Mouse (Mus musculus) fibroblast of lung, adult 2 months (primary cell): ENCODE measurements at regions not wholly inside any gene's neighbourhood (a gene's known extent, or its start where the extent isn't known, plus 50 kb on each side); places are given as distances from the start of the nearest gene placed in this dataset.

Experiments
- DNase-seq: peaks from one replicate; pipeline ENCODE4 v3.0.0-alpha.2; 2011; ENCODE audit warnings: low read depth

DNA sequence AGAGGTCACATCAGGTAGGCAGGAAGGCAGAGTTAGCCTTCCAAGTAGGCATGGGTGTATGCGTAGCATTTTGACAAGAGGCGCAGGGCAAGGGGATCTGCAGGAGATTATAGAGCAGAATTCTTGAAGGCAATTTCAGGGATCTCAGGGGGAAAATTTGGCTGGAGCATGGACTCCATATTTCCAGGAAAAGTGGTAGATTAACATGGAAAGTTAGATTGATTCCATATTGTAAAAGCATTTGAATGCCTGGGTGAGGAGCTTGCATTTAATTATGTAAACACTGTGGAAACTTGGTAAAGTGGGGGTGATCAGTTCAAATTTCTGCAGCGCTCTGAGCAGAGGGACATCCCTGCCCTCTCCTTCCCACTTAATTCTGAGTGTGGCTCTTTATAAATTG, 146.7 kb downstream of the Pax3 start:
- no peak for DNase-seq

DNA sequence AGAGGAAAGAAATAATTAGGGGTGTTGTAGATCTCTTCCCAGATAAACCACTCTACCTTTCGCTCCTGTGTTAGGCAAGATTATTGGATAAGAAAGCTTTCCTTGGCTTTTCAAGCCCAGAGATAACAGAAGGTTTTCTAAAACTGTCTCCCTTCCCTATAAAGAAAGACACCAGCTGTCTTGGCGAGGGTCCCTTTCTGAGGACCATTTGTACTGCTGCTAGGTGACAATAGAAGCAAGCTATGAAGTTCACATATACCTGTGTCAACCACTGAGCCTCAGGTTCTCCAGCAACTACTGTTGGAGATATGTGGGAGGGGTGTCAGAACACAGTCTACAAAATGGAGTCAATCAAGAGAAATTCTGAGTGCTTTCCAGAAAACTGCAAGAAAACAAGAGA, 164.6 kb downstream of the Pax3 start:
- no peak for DNase-seq

DNA sequence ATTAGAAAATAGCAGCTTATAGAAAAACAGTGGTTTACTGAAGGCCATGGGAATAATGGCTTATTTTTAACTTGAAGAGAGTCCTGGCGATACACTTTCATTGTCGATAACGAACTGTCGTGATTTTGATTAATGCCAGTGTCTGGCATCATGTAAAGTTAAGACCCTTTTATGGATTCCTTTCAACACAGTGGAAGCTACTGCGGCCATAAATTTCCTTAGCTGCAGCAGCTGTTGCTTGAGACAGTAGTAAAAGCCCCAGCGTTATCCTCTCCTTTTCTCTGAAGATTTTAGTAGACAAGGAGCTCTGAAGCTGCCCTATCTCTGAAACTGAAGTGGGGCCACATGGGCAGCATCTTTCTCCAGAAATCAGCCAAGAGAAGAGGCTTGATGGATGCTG, 175.2 kb downstream of the Pax3 start:
- DNase-seq, result no peak

DNA sequence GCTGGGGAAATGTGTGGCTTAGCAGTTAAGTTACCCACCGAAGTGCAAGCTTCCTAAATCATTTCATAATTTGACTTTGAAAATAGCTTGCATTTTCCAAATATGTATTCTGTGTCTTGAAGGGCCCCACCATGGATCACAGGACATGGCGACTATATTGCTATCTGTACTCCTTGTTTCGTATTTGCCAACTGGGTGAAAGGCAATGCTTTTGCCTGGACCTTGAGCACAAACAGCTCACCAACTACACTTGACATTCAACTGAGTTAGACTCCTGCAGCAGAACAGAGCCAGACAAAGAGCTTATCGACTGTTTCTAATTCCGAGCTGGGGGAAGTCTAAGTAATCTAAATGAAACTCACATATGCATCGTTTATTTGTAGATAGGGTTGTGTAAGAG, 175.9 kb downstream of the Pax3 start:
- DNase-seq, result no peak

DNA sequence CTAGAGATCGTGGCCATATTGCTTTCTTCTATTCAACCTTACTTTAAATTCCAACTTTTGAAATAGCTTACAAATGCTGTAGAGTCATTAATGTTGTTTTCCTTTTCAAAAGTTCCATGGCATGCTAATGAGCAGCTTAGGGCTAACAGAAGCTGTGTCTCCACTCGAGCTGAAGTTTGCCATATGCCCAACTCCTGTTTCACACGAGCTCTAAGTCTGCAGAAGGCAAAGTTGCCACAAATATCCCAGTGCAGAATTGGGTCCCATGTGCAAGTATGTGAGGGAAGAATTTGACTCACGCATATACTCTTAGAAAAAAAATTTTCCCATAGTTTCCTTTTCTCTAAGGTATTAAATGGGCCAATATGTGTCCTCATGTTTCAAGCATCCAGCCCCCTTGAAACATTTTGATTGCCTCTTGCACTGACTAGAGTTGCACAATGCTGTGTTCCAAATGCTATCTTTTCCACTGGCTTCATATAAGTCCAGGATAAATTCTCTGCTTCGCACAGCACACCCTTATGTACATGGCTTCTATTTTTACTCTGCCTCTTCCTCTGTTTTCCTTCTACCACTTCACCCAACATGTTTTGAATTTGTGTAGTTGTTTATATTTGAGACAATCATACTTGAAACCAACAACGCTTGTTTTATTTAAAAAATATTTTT, 178.9 kb downstream of the Pax3 start:
- DNase-seq, result no peak

DNA sequence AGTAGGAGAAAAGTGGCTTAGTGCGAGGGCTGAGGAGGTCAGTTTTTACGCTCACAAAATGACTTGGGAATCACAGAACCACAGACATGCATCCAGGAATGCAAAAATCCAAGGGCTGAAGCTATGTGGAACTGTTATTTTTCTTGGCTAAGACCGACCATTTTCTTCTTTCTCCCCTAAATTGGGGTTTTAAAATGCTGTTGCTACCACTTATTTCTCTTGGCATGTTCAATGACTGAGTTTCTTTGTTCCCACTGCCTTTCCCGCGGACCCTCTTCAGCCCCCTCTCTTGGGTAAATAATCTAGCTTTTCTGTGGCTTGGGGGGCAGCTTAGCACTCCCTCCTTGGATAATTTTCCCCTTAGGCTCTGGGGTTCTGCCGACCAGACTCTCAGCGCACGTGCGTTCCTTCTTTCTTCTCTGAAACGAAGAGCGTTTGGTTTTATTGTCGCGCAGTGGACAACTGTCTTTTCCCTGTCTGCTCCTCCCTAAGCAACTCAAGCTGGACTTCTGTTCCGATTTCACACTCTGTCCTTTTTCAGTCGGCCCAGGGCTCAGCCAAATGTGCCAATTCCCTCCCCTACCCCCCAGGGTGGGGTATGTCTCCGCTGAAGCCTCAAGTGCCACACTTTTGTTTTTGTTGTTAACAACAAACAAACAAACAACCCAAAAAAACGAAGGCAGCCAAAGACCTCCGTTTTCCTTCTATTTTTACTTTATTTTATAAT, 180.2 kb downstream of the Pax3 start:
- peak; percentile 69 for DNase-seq

DNA sequence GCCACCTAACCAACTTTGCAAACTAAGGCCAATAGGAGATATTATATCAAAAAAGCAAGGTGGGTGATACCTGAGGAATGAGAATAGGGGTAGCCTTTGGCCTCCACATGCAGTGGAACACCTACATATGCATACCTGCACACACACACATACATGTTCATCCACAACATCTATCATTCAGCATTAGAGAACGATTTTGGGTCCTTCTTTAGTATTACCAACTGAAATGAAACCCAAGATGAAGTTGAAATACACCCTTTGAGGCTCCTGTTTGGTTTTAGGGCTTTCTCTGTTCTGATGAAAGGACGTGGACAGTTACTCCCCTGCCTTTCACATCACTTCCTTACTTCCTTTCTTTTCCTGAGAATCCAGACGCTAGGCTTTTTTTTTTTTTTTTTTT, 180.9 kb downstream of the Pax3 start:
- DNase-seq, result no peak

DNA sequence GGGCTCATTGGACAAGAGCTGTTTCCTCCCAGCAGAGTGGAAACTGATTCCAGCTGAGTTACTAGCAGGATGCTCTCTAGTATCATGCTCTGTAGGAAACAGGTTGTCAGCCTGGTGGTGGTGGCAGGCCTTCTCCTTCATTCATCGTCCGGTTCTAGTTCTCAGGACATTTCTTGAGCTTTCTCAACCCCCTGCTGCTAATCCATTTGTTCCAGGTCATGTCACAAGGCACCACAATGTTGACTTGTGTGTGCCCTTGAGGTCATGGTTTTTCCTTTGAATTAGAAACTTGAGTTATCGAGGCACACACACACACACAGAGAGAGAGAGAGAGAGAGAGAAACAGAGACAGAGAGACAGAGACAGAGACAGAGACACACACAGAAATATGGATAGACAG, 183.5 kb downstream of the Pax3 start:
- no peak for DNase-seq

DNA sequence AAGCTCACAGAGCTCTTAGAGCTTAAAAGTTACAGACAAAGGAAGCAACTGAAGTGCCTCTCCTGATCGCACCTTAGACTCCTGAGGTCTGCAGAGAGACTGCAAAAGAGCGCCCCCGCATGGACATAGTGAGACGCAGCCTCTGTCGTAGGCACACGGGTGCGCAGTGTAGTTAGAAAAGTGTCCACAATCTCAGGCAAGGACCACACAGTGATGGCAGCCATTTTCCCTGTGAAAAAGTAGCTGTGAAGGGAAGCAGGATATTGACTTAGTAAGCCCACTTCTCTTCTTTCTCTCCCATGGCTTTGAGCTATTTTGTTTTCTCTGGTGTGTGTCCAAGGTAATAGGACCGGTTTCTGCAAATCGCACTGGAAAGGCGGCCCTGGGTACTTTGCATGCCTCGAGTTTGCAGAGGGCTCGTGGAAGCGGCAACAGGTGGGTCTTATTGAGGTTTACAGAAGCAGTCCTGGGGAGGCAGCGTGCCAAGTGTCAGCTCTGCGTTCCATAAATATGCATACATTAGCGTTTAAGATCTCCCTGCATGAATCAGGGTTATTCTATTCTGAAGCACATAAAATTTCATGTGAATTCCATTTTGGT, 188.0 kb downstream of the Pax3 start:
- no peak for DNase-seq

DNA sequence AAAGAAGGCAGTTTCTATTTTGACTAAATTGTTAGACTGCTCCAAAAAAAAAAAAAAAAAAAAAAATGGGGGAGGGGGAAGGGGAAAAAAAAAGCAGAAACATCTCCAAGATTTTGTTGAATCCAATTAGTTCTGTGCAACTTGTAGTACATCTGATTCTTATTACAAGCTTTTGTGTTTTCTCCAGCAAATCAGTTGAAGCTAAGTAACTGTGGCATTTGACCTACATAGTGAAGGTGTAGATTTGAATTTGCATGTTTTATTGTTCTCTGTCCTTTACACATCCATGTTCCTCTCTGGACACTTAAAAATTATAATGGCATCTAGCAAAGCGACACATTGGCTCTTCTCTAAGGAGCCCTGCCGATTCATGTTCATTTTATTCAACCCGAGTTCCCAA, 192.6 kb downstream of the Pax3 start:
- no peak for DNase-seq

DNA sequence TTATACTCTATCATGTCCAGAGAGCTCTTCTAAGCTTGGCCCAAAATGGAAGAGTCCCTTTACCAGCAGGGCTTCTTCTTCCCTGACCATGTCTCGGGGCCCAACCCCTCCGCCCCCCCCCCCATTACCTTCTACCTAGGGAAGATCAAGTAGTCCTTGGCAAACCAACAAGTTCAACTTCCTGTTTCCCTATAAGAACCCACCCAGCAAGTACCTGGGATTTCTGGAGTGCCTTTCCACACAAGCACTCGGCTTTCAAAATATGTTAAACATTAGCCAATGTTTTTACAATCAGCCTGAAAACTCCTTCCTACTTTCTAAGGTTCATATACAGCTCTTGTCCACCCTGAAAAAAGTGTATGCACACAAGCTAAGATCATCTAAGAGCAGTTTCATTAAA, 198.2 kb downstream of the Pax3 start:
- DNase-seq, result no peak

DNA sequence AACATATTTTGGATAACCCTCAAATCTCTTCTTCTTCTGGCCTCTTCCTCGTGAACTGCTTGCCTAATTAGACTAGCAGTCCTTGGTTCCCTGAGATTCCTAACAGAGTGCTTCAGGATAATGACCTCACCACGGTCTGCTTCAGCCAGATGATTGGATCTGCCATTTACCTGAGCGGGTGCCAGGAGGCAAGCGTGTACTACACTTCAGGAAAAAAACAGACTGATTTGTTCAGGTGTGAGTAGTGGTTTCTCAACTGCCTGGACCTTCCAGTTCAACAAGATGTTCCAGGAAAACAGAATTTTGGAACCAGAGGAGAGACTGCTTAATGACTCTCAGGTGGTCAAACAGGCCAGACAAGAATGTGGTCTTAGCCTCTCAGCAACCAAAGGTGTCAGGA, 215.4 kb downstream of the Pax3 start:
- no peak for DNase-seq

DNA sequence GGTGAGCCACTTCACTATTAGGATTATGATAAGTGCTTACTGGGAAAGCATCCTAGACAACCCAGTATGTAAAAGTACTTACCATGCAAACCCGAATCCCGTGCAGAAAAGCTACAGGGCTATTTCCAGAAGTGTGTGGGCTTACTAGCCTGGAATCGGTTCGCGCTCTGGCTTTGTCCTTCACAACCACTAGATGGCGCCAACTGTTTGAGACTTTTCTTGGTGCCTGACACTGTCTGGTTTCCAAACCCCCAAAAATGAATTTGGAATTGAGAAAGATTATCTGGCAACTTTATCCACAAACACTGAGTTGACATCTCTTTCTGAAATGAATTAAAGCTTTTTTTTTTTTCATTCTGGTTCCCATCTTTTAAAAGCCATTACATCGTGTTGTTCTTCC, 218.2 kb downstream of the Pax3 start:
- peak; percentile 28 for DNase-seq

DNA sequence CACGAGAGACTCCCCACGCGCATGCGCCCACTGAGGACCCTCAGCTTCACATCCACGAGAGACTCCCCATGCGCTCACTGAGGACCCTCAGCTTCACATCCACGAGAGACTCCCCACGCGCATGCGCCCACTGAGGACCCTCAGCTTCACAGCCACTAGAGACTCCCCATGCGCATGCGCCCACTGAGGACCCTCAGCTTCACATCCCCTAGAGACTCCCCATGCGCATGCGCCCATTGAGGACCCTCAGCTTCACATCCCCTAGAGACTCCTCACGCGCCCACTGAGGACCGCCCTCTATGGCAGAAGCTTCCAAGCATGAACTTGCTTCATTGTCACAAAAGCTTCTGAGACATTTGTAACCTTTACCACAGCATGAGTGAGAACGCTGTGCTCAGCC, 221.0 kb downstream of the Pax3 start:
- DNase-seq, result no peak

DNA sequence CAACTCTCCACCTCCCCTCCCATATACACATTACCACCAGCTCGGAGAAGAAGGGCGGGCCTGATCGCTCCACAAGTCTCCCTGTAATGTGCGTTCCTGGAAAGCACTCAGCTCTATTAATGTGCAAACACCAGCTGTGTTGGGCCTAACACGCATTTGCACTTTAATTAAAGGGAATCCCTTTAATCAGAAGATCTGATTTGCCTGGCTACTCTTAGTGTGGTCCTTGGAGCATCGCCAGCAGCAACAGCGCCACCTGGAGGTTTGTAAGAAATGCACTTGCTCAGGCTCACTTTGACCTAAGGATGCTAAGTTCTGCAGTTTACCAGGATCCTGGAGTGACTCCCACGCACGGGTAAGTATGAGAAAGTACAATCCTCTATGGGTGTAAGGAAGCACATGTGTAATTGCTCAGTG, 224.6 kb downstream of the Pax3 start:
- no peak for DNase-seq

DNA sequence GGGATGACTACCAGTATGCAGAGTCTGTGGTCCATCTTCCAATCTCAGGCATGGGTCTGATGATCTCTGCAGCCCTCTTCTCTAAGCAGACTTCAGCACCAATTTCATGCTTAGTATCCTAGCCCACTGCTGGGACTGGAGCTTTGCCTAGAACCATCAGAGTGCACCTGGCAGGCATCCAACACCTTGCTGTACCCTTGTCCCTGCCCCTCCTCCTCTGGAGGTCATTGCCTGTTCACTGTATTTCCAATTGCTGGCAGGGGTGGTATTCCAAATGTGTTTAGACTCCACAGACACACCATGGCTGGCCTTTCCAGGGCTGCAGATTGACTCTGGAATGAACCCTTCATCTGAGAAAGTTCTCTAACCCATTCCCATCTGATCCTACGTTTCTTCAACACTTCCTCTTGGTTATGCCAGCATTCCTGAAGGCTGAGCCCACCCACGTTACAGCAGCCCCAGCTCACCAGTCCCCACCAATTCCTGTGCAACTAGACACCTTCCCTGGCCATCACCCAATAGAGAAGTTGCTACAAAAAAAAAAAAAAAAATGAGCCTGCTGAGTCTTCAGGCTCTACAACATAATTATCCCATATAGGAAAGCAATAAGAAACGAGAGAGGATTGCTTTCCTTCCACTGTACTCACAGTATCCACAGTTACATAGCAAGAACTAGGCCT, 232.1 kb downstream of the Pax3 start:
- no peak for DNase-seq

DNA sequence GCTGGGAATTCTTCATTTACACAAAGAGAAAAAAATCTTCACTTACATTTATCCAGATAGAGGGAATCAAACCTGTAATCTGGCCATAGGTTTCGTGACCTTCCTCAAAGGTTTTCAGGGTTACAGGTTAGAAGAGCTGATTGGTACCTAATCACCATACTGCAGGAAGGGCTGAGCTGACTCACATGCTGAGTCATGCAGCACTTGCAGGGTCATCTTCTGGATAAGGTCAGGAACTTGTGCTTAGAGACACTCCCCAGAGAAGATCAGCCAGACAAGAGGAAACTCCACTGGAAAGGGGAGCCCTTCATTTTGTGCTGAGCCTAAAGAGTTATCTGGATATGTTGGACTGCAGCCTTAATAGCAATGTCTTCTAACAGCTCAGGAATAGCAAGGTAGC, 237.6 kb downstream of the Pax3 start:
- no peak for DNase-seq

DNA sequence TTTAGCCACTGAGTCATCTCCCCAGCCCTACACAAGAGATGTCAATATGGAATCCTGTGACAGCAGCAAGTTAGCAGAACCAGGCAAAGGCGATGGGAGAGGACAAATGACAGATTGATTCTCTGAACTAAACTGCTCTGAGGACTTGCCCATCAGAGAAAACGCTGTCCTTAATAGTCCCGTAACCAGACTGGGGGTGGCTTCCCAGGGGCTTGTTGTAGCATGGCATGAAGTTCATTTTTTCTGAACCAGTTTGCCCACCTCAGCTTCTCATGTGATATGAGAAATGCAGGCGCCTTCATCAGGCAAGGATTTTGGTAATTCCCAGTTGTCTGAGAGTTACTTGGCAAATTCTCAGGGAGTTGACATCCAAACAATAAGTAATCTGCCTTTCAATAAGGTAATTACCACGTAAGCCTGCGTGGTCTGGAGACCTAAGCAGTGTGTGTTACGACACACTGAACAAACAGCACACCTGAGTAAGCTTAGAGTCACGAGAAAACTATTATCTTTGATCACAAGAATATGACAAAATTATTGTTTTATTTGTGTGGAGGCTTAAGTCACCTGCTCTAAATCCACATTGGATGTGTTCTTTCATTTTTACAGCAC, 239.7 kb downstream of the Pax3 start:
- DNase-seq, result no peak

DNA sequence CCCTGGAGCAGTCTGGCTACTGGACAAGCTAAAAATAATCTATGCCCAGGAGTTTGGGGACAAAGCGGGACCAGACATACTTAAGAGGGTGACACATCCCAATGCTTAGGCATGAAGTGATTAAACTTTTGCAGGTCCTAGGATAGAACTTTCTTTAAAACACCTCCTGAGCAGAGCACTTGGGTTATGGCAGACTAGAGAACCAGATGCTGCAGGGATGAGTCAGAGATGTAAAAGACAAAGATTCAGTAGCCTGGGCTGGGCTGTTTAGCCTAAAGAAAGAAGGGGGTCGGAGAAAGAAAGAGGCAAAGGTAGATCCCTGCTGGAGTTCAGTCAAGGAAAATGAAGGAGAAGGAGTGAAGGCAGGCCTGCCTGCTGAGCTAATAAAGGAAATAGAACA, 249.0 kb downstream of the Pax3 start:
- DNase-seq, result no peak

DNA sequence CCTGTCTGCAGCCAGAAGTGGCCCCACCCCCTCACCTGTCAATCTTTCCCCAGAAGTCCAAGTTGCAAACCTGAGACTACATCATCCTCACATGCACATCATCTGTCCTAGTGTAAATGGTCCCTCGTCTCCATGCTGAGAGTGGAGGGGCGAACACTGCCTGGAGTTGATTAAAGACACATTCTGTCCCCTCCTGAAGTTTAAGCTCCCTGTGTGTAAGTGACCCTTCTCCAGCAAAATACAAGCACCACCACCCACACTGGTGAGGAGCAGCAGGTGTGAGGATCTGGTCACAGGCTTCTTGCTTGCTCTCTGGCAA, 252.6 kb downstream of the Pax3 start:
- no peak for DNase-seq

DNA sequence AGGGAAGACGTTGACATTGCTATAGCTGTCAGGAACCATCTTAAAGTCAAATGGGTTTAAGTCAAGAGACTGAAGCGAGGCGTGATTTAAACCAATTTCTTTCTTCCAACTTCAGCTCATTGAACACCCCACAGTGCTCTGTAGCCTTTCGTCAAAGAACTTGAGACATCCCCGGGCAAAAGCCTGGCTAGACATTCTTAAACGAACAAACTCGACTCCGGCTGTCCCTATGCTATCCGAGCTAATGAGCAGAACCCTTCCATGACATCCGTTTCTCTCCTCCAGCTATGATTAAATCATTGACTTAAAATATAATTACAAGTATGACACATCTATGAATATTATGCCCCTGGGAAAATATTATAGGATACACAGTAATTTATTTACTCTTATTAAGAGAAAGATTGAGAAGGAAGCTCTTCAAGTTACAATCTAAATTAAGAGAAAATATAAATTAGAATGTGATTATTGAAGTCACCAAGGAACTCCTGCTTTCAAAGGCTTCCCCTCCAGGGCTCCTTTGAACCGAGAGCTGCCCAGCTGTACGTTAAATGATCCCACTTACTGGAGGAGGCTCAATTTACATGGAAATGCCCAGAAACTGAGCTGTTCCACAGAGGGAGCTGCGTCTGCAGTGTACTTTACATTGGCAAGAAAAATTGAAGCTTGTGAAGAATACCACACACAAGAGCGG, 253.2 kb downstream of the Pax3 start:
- DNase-seq, result no peak

DNA sequence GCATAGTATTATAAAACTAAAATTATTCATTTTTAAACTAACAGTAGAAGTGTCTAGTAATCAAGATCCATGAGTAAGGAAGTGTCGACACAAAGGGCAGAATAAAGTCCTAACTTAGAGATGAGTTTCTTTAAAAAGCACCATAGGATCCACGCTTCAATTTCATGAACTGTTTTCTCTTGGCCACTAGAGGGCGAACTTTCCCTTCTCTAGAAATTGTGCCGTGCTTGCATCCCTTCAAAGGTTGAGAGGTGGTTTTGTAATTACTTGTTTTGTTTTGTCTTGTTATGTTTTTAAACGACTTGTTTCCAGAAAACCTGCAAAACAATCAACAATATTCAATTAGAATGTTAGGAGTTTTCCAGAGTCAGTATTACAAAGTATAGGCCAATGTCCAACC, 253.8 kb downstream of the Pax3 start:
- peak; percentile 14 for DNase-seq
